Mouse (Mus musculus) neural tube, embryonic 14.5 days (tissue): Measurements from ENCODE around the gene Arhgap15. TPM values are rescaled to one million over a fixed set of nuclear protein-coding genes. Genes with fewer than 3 reads are reported as not detected.

Experiments used
- ATAC-seq: fragments of 200-750 bp; cut with Nextera tagmentation; 2 replicates; pipeline ENCODE4 v1.8.0; 2017; ENCODE audit warnings: low read depth, mild to moderate bottlenecking, moderate TSS enrichment, moderate library complexity
- H3K27ac ChIP-seq: fragments of 300-500 bp; sonication (generic); 2 replicates; pipeline ENCODE4 v1.5.1; 2014; ENCODE audit warnings: low read depth, mild to moderate bottlenecking, control low read depth, low read length, moderate library complexity, mixed read lengths
- H3K27me3 ChIP-seq: fragments of 300-500 bp; sonication (generic); 2 replicates; pipeline ENCODE4 v1.6.1; 2014; ENCODE audit warnings: low read length; ENCODE audit not compliant: control insufficient read depth, insufficient read depth
- H3K36me3 ChIP-seq: fragments of 300-500 bp; sonication (generic); 2 replicates; pipeline ENCODE4 v1.6.1; 2014; ENCODE audit warnings: low read length, mixed read lengths; ENCODE audit not compliant: control insufficient read depth, insufficient read depth
- H3K4me1 ChIP-seq: fragments of 300-500 bp; sonication (generic); 2 replicates; pipeline ENCODE4 v1.6.1; 2014; ENCODE audit warnings: low read length; ENCODE audit not compliant: control insufficient read depth, insufficient read depth
- H3K4me2 ChIP-seq: fragments of 300-500 bp; sonication (generic); 2 replicates; pipeline ENCODE4 v1.6.1; 2014; ENCODE audit warnings: mild to moderate bottlenecking, low read depth, low read length, control low read depth
- H3K4me3 ChIP-seq: fragments of 300-500 bp; sonication (generic); 2 replicates; pipeline ENCODE4 v1.5.1; 2014; ENCODE audit warnings: low read depth, low read length, control low read depth, mixed read lengths
- H3K9ac ChIP-seq: fragments of 300-500 bp; sonication (generic); replicated peaks from 2 replicates; pipeline ENCODE4 v1.6.1; 2014; ENCODE audit warnings: low read depth, mild to moderate bottlenecking, control low read depth, low read length, mixed read lengths
- H3K9me3 ChIP-seq: fragments of 300-500 bp; sonication (generic); 2 replicates; pipeline ENCODE4 v1.6.1; 2016; ENCODE audit warnings: low read length; ENCODE audit not compliant: control insufficient read depth
- WGBS: fragments of 180-500 bp; shearing (Covaris S2); extraction: QIAGEN DNeasy Blood & Tissue Kit; methylation state at CpG from one replicate; pipeline ENCODE4 v1.1.7; 2014; 5-methylcytosine and 5-hydroxymethylcytosine counted together
- polyA plus RNA-seq: library from polyadenylated mRNA; unstranded; fragments of >200 nt; fragmentation: Nextera tagmentation; extraction: Ambion mirVana; gene quantifications from 2 replicates; pipeline ENCODE4 v1.2.1, GENCODE M21; 2014

Gene Arhgap15
- polyA plus RNA-seq, 1 experiment from 2014 or later, result 3.8 TPM

GRCm38 (mm10) chr2:43986066-43986465 is 237.4 kb downstream of the Arhgap15 start:
- Histone ChIP-seq H3K27ac (no peak overlapping the region), H3K9me3 (no peaks in the 10 kb centered on the region), H3K4me2 (no peak overlapping the region), H3K27me3 (no peaks in the 10 kb centered on the region), H3K4me3 (no peak overlapping the region), H3K4me1 (no peaks in the 10 kb centered on the region), H3K9ac (no peak overlapping the region), H3K36me3 (no peaks in the 10 kb centered on the region)
- 76% methylated on average over 14 of the region's 14 CpGs for WGBS
- no peak; the same call in 1 of the 2 replicates for ATAC-seq

GRCm38 (mm10) chr2:43987919-43988318 is 239.3 kb downstream of the Arhgap15 start:
- no peak for ATAC-seq
- Histone ChIP-seq H3K9ac (no peak overlapping the region), H3K27me3 (no peaks in the 10 kb centered on the region), H3K4me3 (no peak overlapping the region), H3K9me3 (no peaks in the 10 kb centered on the region), H3K4me2 (no peak overlapping the region), H3K27ac (no peak overlapping the region), H3K36me3 (no peaks in the 10 kb centered on the region), H3K4me1 (no peaks in the 10 kb centered on the region)
- WGBS, result 44% methylated on average over 3 of the region's 3 CpGs

DNA sequence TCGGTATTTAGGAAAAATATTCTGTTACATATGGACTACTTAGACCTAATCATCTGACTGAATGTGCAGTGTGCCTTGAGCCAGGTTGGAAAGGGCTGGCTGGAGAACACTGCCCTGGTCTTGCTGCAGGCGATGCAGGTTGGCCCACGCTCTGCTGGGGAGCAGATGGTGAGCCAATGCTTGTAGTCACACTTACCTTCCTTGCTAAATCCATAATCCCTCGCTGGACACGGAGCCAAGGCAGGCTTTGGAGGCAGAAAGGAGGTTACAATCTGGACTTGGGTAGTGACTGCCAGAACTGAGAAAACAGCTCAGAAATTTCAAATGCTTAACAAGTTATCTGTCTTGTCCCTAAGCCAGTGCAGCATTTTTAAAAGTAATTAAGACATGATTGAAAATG is 241.2 kb downstream of the Arhgap15 start:
- WGBS, result 55% methylated on average over 5 of the region's 5 CpGs
- Histone ChIP-seq H3K27ac (no peak overlapping the region), H3K27me3 (no peaks in the 10 kb centered on the region), H3K9me3 (no peaks in the 10 kb centered on the region), H3K9ac (no peak overlapping the region), H3K4me3 (no peak overlapping the region), H3K4me1 (no peaks in the 10 kb centered on the region), H3K4me2 (no peak overlapping the region), H3K36me3 (no peaks in the 10 kb centered on the region)
- ATAC-seq, result no peak; the same call in 1 of the 2 replicates

DNA sequence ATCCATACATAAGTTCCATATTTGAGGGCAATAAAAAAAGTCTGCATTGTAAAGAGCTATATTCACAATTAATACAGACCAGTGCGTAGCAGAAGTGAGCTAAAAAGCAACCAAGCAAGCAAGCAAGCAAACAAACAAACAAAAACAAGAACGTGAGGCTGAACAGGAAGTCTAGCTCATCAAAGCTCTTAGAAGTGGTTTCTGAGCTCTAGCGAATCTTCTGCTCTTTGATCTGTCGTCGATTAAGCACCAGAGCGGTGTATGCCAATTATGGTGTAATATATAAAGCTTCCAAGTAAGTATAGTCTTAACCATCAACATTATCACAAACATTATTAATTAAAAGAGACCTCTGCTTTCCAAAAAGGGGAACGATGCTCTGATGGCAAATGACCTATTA is 243.9 kb downstream of the Arhgap15 start:
- H3K9me3 ChIP-seq, result no peaks in the 10 kb centered on the region
- 92% methylated on average over 7 of the region's 7 CpGs for WGBS
- H3K4me2 ChIP-seq, result no peak overlapping the region
- no peak overlapping the region for H3K27ac ChIP-seq
- H3K4me3 ChIP-seq, result no peak overlapping the region
- no peaks in the 10 kb centered on the region for H3K27me3 ChIP-seq
- H3K4me1 ChIP-seq, result no peaks in the 10 kb centered on the region
- no peak for ATAC-seq
- H3K9ac ChIP-seq, result no peak overlapping the region
- H3K36me3 ChIP-seq, result no peaks in the 10 kb centered on the region

- Histone ChIP-seq H3K4me3 (no peak overlapping the region), H3K9ac (no peak overlapping the region), H3K4me1 (no peaks in the 10 kb centered on the region), H3K4me2 (no peak overlapping the region), H3K27ac (no peak overlapping the region), H3K27me3 (no peaks in the 10 kb centered on the region), H3K36me3 (no peaks in the 10 kb centered on the region), H3K9me3 (no peaks in the 10 kb centered on the region)
- WGBS, result 82% methylated on average over 1 of the region's 1 CpGs
- no peak for ATAC-seq
Measured at GRCm38 (mm10) chr2:44002454-44002853, 253.8 kb downstream of the Arhgap15 start.

GRCm38 (mm10) chr2:44010249-44010648 is 261.6 kb downstream of the Arhgap15 start:
- Histone ChIP-seq H3K9ac (no peak overlapping the region), H3K36me3 (no peaks in the 10 kb centered on the region), H3K9me3 (no peaks in the 10 kb centered on the region), H3K4me3 (no peak overlapping the region), H3K4me2 (no peak overlapping the region), H3K4me1 (no peaks in the 10 kb centered on the region), H3K27me3 (no peaks in the 10 kb centered on the region), H3K27ac (no peak overlapping the region)
- 81% methylated on average over 1 of the region's 1 CpGs for WGBS
- ATAC-seq, result no peak

DNA sequence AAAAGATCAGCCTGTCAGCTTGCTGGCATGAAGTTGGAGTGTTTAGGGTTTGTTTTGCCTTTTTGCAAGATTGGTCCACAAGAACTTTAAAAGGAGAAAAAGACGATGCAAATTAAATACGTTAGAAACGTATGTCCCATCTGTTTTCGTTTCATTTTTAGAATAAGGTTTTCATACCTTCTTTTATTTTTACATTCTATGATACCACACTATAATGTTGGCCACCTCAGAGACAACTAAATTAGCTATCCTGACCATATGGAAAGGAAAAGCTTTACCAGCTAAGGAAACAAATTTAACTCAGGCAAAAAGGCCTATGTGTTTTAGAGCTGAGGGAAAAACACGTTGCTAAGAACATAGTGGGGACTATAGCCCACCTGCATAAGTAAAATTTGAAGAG is 264.8 kb downstream of the Arhgap15 start:
- Histone ChIP-seq H3K36me3 (no peaks in the 10 kb centered on the region), H3K4me2 (no peak overlapping the region)
- 90% methylated on average over 5 of the region's 5 CpGs for WGBS

DNA sequence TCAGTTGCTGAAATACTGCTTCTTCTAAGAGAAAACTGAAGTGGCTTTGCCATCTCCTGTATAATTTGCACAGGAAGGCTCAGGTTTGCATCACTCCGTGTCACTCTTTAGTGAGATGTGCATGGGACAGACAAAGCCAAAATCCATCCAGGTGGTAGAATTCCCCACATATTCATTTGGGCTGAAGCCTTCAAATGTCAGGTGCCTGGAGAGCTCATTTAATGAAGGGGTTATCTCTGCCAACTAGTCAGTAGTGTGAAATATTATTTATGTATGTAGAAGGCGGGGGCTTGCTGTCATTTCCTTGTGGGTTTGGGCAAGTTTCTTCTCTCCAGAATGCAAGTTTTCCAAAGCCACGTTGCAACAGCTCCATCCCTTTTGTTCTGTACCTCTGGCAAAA is 268.1 kb downstream of the Arhgap15 start:
- WGBS, result 76% methylated on average over 3 of the region's 3 CpGs
- H3K27me3 ChIP-seq, result no peaks in the 10 kb centered on the region
- no peak overlapping the region for H3K27ac ChIP-seq
- no peaks in the 10 kb centered on the region for H3K4me1 ChIP-seq
- H3K4me2 ChIP-seq, result no peak overlapping the region
- ATAC-seq, result no peak
- H3K9ac ChIP-seq, result no peak overlapping the region
- no peaks in the 10 kb centered on the region for H3K9me3 ChIP-seq
- H3K36me3 ChIP-seq, result no peaks in the 10 kb centered on the region
- no peak overlapping the region for H3K4me3 ChIP-seq

More for the DNA sequence above, 264.8 kb downstream of the Arhgap15 start:
- H3K4me1 ChIP-seq, result no peaks in the 10 kb centered on the region
- ATAC-seq, result no peak
- H3K27me3 ChIP-seq, result no peaks in the 10 kb centered on the region
- no peak overlapping the region for H3K27ac ChIP-seq
- H3K9me3 ChIP-seq, result no peaks in the 10 kb centered on the region
- no peak overlapping the region for H3K4me3 ChIP-seq
- H3K9ac ChIP-seq, result no peak overlapping the region

DNA sequence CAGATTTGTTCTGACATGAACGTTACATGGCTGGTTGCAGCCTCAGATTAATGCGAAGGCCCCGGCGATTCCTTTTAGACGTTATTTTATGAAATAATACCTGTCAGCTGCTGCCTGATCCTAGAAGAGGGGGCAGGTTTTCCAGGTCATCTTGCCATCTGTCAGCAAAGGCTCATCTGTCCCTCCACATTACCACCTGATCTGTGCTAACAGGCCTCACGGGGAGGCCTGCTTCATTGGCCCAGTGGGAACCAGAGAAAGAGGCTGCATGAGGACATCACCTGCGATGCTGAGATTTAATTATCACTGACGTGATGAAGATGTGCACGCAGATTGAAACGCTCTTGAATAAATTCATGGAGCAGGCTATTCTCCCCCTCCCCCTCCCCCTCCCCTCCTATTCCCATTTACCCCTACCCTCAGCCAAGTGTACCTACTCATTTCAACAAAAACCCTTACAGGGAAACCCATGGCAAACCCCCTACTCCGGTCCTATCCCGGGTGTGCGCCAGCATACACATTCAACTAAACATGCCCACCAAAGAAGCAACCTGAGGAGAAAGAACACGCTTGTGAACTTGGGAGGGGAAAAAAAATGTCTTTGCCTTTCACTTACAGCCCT is 268.9 kb downstream of the Arhgap15 start:
- H3K9ac ChIP-seq, result no peak overlapping the region
- H3K4me1 ChIP-seq, result no peaks in the 10 kb centered on the region
- no peaks in the 10 kb centered on the region for H3K36me3 ChIP-seq
- H3K4me2 ChIP-seq, result no peak overlapping the region
- WGBS, result 54% methylated on average over 14 of the region's 14 CpGs
- no peaks in the 10 kb centered on the region for H3K9me3 ChIP-seq
- H3K4me3 ChIP-seq, result no peak overlapping the region
- no peak overlapping the region for H3K27ac ChIP-seq
- ATAC-seq, result peak; percentile 86
- H3K27me3 ChIP-seq, result no peaks in the 10 kb centered on the region
